Mouse (Mus musculus): Measurements from ENCODE around the gene Aktip. TPM values are rescaled to one million over a fixed set of nuclear protein-coding genes. Genes with fewer than 3 reads are reported as not detected.

Gene Aktip
- polyA plus RNA-seq, 1 experiment = 46.3 TPM

DNA sequence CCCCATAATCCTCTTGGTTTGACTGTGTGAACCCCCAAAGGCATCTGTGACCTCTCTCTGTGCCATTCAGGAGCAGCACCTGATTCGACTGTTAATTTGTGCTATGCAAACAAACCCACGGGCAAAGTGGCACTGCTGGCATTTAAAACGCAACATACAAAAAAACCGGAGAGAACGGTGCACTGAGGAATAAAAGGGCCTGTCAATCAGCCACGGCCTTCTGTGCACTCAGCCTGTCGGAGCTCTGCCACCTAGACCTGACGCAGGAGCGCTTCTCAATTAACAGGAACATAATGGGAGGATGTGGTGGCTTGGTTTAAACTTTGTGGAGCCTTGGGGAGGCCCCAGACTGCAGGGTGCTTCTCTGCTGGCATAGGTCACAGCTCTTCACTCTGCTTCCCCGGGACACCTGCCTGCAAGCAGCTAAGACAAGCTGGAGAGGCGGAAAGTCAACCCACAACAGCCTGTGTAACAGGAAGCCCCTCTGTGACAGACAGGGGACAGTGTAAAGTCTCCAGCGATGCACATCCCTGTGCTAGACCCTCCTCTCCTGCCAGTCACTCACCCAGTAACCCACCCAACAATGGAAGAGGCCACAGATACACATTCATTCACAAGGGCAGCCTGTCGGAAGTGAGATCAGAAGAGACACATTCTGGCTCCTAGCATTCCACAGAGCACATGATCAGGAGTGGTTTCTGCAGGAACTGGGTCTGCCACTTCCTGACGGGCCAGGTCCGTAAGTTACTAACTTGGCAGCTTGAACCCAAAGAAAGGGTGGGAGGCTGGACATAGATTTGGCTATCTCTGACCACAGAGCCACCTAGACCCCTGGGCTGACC lies 39.6 kb downstream of the Aktip start:
- Histone ChIP-seq H3K4me3 (ENCODE audit: insufficient read depth, low read length) (no peak overlapping the region), H3K4me1 (ENCODE audit: control insufficient read depth, insufficient read depth, low read length) (no peaks in the 10 kb centered on the region), H3K27ac (ENCODE audit: insufficient read depth, low read length) (no peak overlapping the region)
- TF ChIP-seq CTCF (IDR thresholded peaks at IDR 0.05; ENCODE audit: borderline replicate concordance, insufficient read depth, low read length) = no peak
- TF ChIP-seq POLR2A (IDR thresholded peaks at IDR 0.05; ENCODE audit: low read depth, low read length) = no peak

DNA sequence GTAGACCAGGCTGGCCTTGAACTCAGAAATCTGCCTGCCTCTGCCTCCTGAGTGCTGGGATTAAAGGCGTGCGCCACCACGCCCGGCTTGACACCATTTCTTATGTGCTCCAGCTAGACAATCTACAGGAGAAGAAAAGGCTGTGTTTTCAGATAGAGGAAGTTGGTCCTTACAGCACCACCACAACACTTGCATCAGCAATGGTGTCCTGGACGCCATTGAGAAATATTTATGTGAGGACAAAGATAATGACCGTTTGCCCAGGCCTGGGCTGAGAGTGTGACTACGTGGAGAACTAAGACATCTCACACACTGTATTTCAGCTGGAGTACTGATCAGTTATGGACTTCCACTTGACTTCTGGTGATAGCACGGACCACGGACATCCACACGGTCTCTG lies 41.2 kb downstream of the Aktip start:
- no peak overlapping the region for H3K4me3 ChIP-seq (ENCODE audit: insufficient read depth, low read length)
- no peak for TF ChIP-seq CTCF (IDR thresholded peaks at IDR 0.05; ENCODE audit: borderline replicate concordance, insufficient read depth, low read length)
- TF ChIP-seq POLR2A (IDR thresholded peaks at IDR 0.05; ENCODE audit: low read depth, low read length) = no peak
- no peaks in the 10 kb centered on the region for H3K4me1 ChIP-seq (ENCODE audit: control insufficient read depth, insufficient read depth, low read length)
- no peak overlapping the region for H3K27ac ChIP-seq (ENCODE audit: insufficient read depth, low read length)

DNA sequence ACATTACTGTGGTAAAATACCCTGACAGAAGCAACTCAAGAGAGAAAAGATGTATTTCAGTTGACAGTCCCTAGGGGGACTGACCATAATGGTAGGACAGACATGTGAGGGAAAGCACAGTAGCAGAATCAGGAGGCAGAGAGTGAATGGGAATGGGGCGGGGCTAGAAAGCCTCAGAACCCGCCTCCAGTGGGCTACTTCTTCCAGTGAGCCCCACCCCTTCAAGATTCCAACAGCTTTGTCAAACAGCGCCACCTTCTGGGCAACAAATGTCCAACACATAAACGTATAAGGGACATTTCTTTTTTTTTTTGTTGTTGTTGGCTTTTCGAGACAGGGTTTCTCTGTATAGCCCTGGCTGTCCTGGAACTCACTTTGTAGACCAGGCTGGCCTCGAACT lies 45.2 kb downstream of the Aktip start:
- no peak overlapping the region for H3K4me3 ChIP-seq (ENCODE audit: insufficient read depth, low read length)
- no peaks in the 10 kb centered on the region for H3K4me1 ChIP-seq (ENCODE audit: control insufficient read depth, insufficient read depth, low read length)
- H3K27ac ChIP-seq (ENCODE audit: insufficient read depth, low read length) = no peak overlapping the region
- TF ChIP-seq CTCF (IDR thresholded peaks at IDR 0.05; ENCODE audit: borderline replicate concordance, insufficient read depth, low read length) (no peak), POLR2A (IDR thresholded peaks at IDR 0.05; ENCODE audit: low read depth, low read length) (no peak)

DNA sequence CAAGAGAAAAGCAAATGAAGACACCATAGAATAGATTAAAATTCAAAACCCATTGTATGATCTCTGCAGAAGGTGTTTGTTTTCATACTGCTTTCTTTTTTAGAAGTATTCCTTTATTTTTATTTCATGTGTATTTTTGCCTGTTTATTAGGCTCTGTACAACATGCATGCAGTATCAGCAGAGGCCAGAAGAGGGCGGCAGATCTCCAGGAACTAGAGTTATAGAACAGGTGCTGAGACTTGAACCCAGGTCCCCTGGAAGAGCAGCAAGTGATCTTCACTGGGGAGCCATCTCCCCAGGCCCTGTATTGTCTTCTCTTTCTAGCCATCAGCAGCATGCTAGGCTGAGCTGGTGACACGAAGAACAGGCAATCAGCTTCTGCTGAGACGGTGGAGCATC lies 45.9 kb downstream of the Aktip start:
- no peaks in the 10 kb centered on the region for H3K4me1 ChIP-seq (ENCODE audit: control insufficient read depth, insufficient read depth, low read length)
- H3K4me3 ChIP-seq (ENCODE audit: insufficient read depth, low read length) = no peak overlapping the region
- no peak overlapping the region for H3K27ac ChIP-seq (ENCODE audit: insufficient read depth, low read length)
- TF ChIP-seq POLR2A (IDR thresholded peaks at IDR 0.05; ENCODE audit: low read depth, low read length) (no peak), CTCF (IDR thresholded peaks at IDR 0.05; ENCODE audit: borderline replicate concordance, insufficient read depth, low read length) (no peak)

DNA sequence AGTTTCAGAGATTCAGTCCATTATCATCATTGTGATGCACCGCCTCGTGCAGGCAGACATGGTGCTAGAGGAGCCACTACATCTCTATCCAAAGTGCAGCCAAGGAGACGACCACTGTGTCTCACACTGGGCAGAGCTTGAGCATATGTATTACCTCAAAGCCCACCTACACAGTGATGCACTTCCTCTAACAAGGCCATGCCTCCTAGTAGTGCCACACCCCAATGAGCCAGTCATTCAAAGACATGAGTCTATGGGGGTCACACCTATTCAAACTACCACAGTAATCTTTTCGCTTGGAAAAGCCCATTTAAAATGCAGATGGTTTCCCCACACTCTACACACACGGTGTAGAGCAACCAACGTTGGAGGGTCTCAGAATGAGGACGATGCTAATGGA lies 48.2 kb downstream of the Aktip start:
- Histone ChIP-seq H3K4me3 (ENCODE audit: insufficient read depth, low read length) (no peak overlapping the region), H3K4me1 (ENCODE audit: control insufficient read depth, insufficient read depth, low read length) (no peaks in the 10 kb centered on the region), H3K27ac (ENCODE audit: insufficient read depth, low read length) (no peak overlapping the region)
- TF ChIP-seq POLR2A (IDR thresholded peaks at IDR 0.05; ENCODE audit: low read depth, low read length) (no peak), CTCF (IDR thresholded peaks at IDR 0.05; ENCODE audit: borderline replicate concordance, insufficient read depth, low read length) (no peak)

DNA sequence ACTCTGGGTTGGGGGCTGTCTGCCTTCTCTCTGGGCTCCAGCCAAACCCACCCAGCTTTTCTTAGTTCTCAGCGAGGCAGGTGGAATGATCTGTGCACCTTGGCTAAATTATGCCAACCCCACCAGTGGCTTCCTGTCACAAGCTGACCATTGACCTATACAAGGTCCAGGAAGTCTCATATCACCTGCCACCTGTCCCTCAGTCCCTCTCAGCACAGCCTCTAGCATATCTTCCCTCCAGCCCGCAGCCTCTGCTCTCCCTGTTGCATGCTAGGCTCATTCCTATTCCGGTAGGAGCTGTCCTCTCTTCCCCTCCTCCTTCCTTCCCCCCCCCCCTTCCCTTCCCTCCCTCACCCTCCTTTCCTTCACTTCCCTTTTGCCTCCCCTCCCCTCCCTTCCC lies 50.5 kb downstream of the Aktip start:
- Histone ChIP-seq H3K4me1 (ENCODE audit: control insufficient read depth, insufficient read depth, low read length) (no peaks in the 10 kb centered on the region), H3K4me3 (ENCODE audit: insufficient read depth, low read length) (no peak overlapping the region), H3K27ac (ENCODE audit: insufficient read depth, low read length) (no peak overlapping the region)
- TF ChIP-seq POLR2A (IDR thresholded peaks at IDR 0.05; ENCODE audit: low read depth, low read length) (no peak), CTCF (IDR thresholded peaks at IDR 0.05; ENCODE audit: borderline replicate concordance, insufficient read depth, low read length) (no peak)

DNA sequence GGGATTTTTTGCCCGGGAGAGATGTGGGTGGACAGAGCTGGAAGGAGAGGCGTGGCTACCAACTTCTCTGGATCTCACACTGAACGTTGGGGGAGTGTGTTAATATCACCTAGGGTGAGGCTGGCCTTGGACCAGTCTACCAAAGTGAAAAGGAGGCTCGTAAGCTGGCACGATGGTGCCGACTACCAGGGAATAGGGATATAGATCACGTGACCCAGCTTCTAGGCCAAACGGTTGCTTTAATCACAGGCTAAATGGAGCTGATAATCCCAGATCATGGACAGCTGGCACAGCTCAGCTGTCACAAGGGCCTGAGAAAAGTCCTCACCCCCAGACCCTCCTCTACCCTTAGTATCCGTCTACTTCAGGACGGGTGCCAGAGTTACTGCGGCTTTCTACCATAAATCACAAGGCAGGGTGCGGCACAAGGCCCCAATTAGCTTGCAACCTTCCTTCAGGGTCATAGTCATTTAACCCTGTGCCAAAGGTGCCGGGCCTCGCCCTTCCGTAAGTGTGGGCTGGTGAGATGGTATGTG lies 51.1 kb downstream of the Aktip start:
- Histone ChIP-seq H3K4me1 (ENCODE audit: control insufficient read depth, insufficient read depth, low read length) (no peaks in the 10 kb centered on the region), H3K27ac (ENCODE audit: insufficient read depth, low read length) (no peak overlapping the region), H3K4me3 (ENCODE audit: insufficient read depth, low read length) (no peak overlapping the region)
- TF ChIP-seq CTCF (IDR thresholded peaks at IDR 0.05; ENCODE audit: borderline replicate concordance, insufficient read depth, low read length) (no peak), POLR2A (IDR thresholded peaks at IDR 0.05; ENCODE audit: low read depth, low read length) (no peak)

DNA sequence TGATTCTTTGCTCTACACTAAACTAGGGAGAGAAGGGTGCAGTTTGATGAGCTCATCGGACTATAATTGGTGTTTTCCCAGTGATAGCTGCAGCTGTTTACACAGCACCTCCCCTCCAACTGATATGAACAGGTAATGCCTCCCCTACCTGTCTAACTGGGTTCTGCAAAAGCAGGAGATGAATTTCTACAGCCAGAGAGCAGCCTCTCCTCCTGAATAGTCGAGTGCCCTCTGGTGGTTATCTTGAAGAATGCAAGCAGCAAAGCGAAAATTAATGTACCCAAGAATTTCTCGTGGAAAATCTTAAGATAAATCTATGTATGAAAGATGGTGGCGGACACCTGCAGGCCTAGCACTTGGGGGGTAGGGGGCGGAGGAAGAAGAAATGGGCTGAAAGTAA lies 52.1 kb downstream of the Aktip start:
- no peak overlapping the region for H3K27ac ChIP-seq (ENCODE audit: insufficient read depth, low read length)
- no peak for TF ChIP-seq POLR2A (IDR thresholded peaks at IDR 0.05; ENCODE audit: low read depth, low read length)
- TF ChIP-seq CTCF (IDR thresholded peaks at IDR 0.05; ENCODE audit: borderline replicate concordance, insufficient read depth, low read length) = no peak
- no peaks in the 10 kb centered on the region for H3K4me1 ChIP-seq (ENCODE audit: control insufficient read depth, insufficient read depth, low read length)
- H3K4me3 ChIP-seq (ENCODE audit: insufficient read depth, low read length) = no peak overlapping the region

DNA sequence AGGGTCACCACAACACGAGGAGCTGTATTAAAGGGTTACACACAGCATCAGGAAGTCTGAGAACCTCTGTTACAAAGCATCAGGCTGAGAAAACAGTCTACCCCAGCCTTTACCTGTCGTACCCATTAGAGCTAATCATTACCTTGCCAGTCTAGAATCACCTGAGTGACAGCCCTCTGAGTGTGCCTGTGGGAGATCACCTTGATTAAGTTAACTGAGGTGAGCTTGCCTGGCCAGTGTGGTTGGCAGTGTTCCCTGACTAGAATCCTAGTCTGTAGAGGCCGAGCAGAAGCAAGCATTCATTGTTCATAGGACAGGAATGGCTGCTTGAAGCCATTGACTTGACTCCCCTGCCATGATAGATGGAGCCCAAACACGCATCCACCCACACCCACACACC lies 58.9 kb downstream of the Aktip start:
- TF ChIP-seq CTCF (IDR thresholded peaks at IDR 0.05; ENCODE audit: borderline replicate concordance, insufficient read depth, low read length) (no peak), POLR2A (IDR thresholded peaks at IDR 0.05; ENCODE audit: low read depth, low read length) (no peak)

More for the DNA sequence above, 58.9 kb downstream of the Aktip start:
- no peak overlapping the region for H3K4me3 ChIP-seq (ENCODE audit: insufficient read depth, low read length)
- H3K4me1 ChIP-seq (ENCODE audit: control insufficient read depth, insufficient read depth, low read length) = no peaks in the 10 kb centered on the region
- no peak overlapping the region for H3K27ac ChIP-seq (ENCODE audit: insufficient read depth, low read length)
